ENCODE assay signal across 17 mouse cellular contexts in genomic region chr1:63954172-63954571, GRCm38 (mm10).
DNase-seq lines count a peak whose midpoint lies in the region; ATAC-seq and TF ChIP-seq lines count a peak whose summit lies in the region.
"Had no signal": no experiment of that assay in that cellular context is flagged by ENCODE, and none has a peak within 500 bp of the region (broad histone marks: within the 10 kb centered on the region; RNA-seq: fewer than 3 reads in every experiment).

No protein-coding gene starts in this region.

- 46% methylated on average over 2 of the region's 2 CpGs for WGBS in lung, embryonic 16.5 days
- WGBS in lung, adult 2 months: 46% methylated on average over 2 of the region's 2 CpGs
- 83% methylated on average over 2 of the region's 2 CpGs for WGBS in stomach, embryonic 14.5 days
- 79% methylated on average over 2 of the region's 2 CpGs for WGBS in stomach, postnatal 0 days

- H3K4me2 ChIP-seq in lung, embryonic 16.5 days (ENCODE audit: low read depth, low read length): no peak overlapping the region
- H3K4me2 ChIP-seq in stomach, embryonic 14.5 days (replicated peaks; ENCODE audit: low read depth, low read length): no peak overlapping the region
- no peak overlapping the region for H3K4me2 ChIP-seq in stomach, postnatal 0 days (replicated peaks; ENCODE audit: low read depth)
- H3K4me2 ChIP-seq: embryonic facial prominence, embryonic 12.5 days; forebrain, embryonic 15.5 days; liver, embryonic 12.5 days; midbrain, embryonic 12.5 days had no signal

- H3K4me1 ChIP-seq in lung, embryonic 16.5 days (replicated peaks; ENCODE audit: control insufficient read depth, insufficient read depth, low read length): peaks cover 5% of the 10 kb centered on the region; the same call in 1 of the 2 replicates
- H3K4me1 ChIP-seq in lung, adult 2 months (ENCODE audit: control insufficient read depth, insufficient read depth, low read length): peaks cover 2% of the 10 kb centered on the region
- no peaks in the 10 kb centered on the region for H3K4me1 ChIP-seq in stomach, embryonic 14.5 days (ENCODE audit: control insufficient read depth, insufficient read depth, low read length)
- no peaks in the 10 kb centered on the region for H3K4me1 ChIP-seq in stomach, postnatal 0 days (replicated peaks; ENCODE audit: control insufficient read depth, insufficient read depth)
- H3K4me1 ChIP-seq: forebrain, embryonic 15.5 days; heart, embryonic 10.5 days; liver, embryonic 12.5 days had no signal

- TF ChIP-seq EP300 in stomach, postnatal 0 days (optimal IDR thresholded peaks at IDR 0.05): no peak

- intact Hi-C loops in heart, postnatal 36 days (cut with DNase I): loop anchor here (5.0 kb wide), 6 partner anchors 63 to 348 kb away; no protein-coding TSS in a partner anchor

- no peak overlapping the region for H3K4me3 ChIP-seq in lung, embryonic 16.5 days (ENCODE audit: low read length)
- no peak overlapping the region for H3K4me3 ChIP-seq in lung, adult 2 months (replicated peaks; ENCODE audit: extremely low read depth, low read depth, low read length)
- H3K4me3 ChIP-seq in stomach, embryonic 14.5 days (ENCODE audit: low read depth, low read length): no peak overlapping the region
- no peak overlapping the region for H3K4me3 ChIP-seq in stomach, postnatal 0 days (ENCODE audit: low read depth, low read length)
- H3K4me3 ChIP-seq: embryonic facial prominence, embryonic 12.5 days; forebrain, embryonic 15.5 days; heart, embryonic 10.5 days; heart, embryonic 15.5 days; liver, embryonic 12.5 days; midbrain, embryonic 12.5 days had no signal

- peak; percentile 34 for DNase-seq in heart, adult 11 months
- DNase-seq in heart, postnatal 36 days: no peak
- no peak for DNase-seq in lung, adult 2 months
- DNase-seq in stomach, postnatal 0 days (ENCODE audit: low spot score): no peak
- DNase-seq in lung, postnatal 36 days: peak; percentile 27
- no peak for DNase-seq in frontal cortex, postnatal 25 days (ENCODE audit: low spot score in 2 of 2)

- no peaks in the 10 kb centered on the region for H3K36me3 ChIP-seq in lung, embryonic 16.5 days (ENCODE audit: control insufficient read depth, insufficient read depth, low read length)
- no peaks in the 10 kb centered on the region for H3K36me3 ChIP-seq in stomach, embryonic 14.5 days (ENCODE audit: control insufficient read depth, insufficient read depth, low read length)
- no peaks in the 10 kb centered on the region for H3K36me3 ChIP-seq in stomach, postnatal 0 days (ENCODE audit: control insufficient read depth, insufficient read depth, low read length)
- H3K36me3 ChIP-seq: embryonic facial prominence, embryonic 12.5 days; forebrain, embryonic 15.5 days; heart, embryonic 10.5 days; heart, embryonic 15.5 days; liver, embryonic 12.5 days; midbrain, embryonic 12.5 days had no signal

- H3K9ac ChIP-seq in lung, embryonic 16.5 days (ENCODE audit: low read length): no peak overlapping the region
- no peak overlapping the region for H3K9ac ChIP-seq in stomach, embryonic 14.5 days (replicated peaks; ENCODE audit: low read depth, low read length)
- no peak overlapping the region for H3K9ac ChIP-seq in stomach, postnatal 0 days (ENCODE audit: low read length)
- H3K9ac ChIP-seq: embryonic facial prominence, embryonic 12.5 days; forebrain, embryonic 15.5 days; heart, embryonic 15.5 days; liver, embryonic 12.5 days; liver, postnatal 0 days; midbrain, embryonic 12.5 days had no signal

- no peak overlapping the region for H3K27ac ChIP-seq in lung, embryonic 16.5 days (ENCODE audit: low read length)
- H3K27ac ChIP-seq in stomach, embryonic 14.5 days (ENCODE audit: low read length): no peak overlapping the region
- H3K27ac ChIP-seq in stomach, postnatal 0 days (replicated peaks): no peak overlapping the region
- H3K27ac ChIP-seq: embryonic facial prominence, embryonic 12.5 days; forebrain, embryonic 15.5 days; heart, embryonic 10.5 days; heart, embryonic 15.5 days; kidney, postnatal 0 days; liver, embryonic 12.5 days had no signal

- no peaks in the 10 kb centered on the region for H3K27me3 ChIP-seq in lung, embryonic 16.5 days (ENCODE audit: control insufficient read depth, insufficient read depth, low read depth, low read length)
- H3K27me3 ChIP-seq in stomach, embryonic 14.5 days (ENCODE audit: control insufficient read depth, insufficient read depth, low read length): no peaks in the 10 kb centered on the region
- H3K27me3 ChIP-seq in stomach, postnatal 0 days (ENCODE audit: control insufficient read depth, insufficient read depth, low read length): no peaks in the 10 kb centered on the region
- H3K27me3 ChIP-seq: embryonic facial prominence, embryonic 12.5 days; forebrain, embryonic 15.5 days; liver, embryonic 12.5 days; Patski had no signal

- no peaks in the 10 kb centered on the region for H3K9me3 ChIP-seq in lung, embryonic 16.5 days (ENCODE audit: control insufficient read depth, low read length)
- no peaks in the 10 kb centered on the region for H3K9me3 ChIP-seq in stomach, embryonic 14.5 days (ENCODE audit: control insufficient read depth, low read depth, low read length)
- H3K9me3 ChIP-seq in stomach, postnatal 0 days (ENCODE audit: control insufficient read depth, low read length): no peaks in the 10 kb centered on the region
- H3K9me3 ChIP-seq: embryonic facial prominence, embryonic 12.5 days; forebrain, embryonic 15.5 days; heart, embryonic 10.5 days; heart, embryonic 15.5 days; liver, embryonic 12.5 days; midbrain, embryonic 12.5 days had no signal

- TF ChIP-seq POLR2A in lung, adult 2 months (IDR thresholded peaks at IDR 0.05; ENCODE audit: borderline replicate concordance, extremely low read depth, low read depth, low read length): no peak

- ATAC-seq in lung, embryonic 16.5 days (ENCODE audit: low read depth): peak; percentile 45; the same call in 1 of the 2 replicates
- ATAC-seq in stomach, embryonic 14.5 days (ENCODE audit: insufficient number of reproducible peaks, insufficient read depth, low FRiP score, low read depth): 0 out of 2 replicates have a peak, but pooled peaks have one; percentile 2
- no peak for ATAC-seq in stomach, postnatal 0 days (ENCODE audit: low FRiP score, low TSS enrichment)
- ATAC-seq: liver, embryonic 12.5 days; liver, postnatal 0 days had no signal

- TF ChIP-seq CTCF in lung, adult 2 months (IDR thresholded peaks at IDR 0.05; ENCODE audit: insufficient read depth, low read length): no peak
- no peak for TF ChIP-seq CTCF in stomach, postnatal 0 days (IDR thresholded peaks at IDR 0.05; ENCODE audit: low read depth)

Comparison
In these comparisons a context has a peak if more than half of its experiments do, and no peak if none do; other contexts are left out.
1. DNase-seq: peak in heart, adult 11 months (single experiment) and lung, postnatal 36 days (single experiment); none in heart, postnatal 36 days (0 of 2), lung, adult 2 months (single experiment), stomach, postnatal 0 days (single experiment) and frontal cortex, postnatal 25 days (0 of 2).